Mouse (Mus musculus): ENCODE results near the gene Chst3.
"Not testable (repeated sequence)": the region's sequence is repeated elsewhere in the genome, so short reads cannot be mapped to it uniquely, and the experiment has no call there.

Gene Chst3

GRCm38 (mm10) chr10:60162184-60162972 is 56.7 kb downstream of the Chst3 start:
- DNase-seq (ENCODE audit: low read depth) = not testable (repeated sequence)

GRCm38 (mm10) chr10:60161397-60161796 is 57.7 kb downstream of the Chst3 start:
- DNase-seq (ENCODE audit: low read depth) = not testable (repeated sequence)

- DNase-seq (ENCODE audit: low read depth) = no peak
These were observed 60.9 kb downstream of the Chst3 start for GRCm38 (mm10) chr10:60158144-60158543.

GRCm38 (mm10) chr10:60156016-60156415 is 63.0 kb downstream of the Chst3 start:
- DNase-seq (ENCODE audit: low read depth) = no peak

- no peak for DNase-seq (ENCODE audit: low read depth)
These were observed 67.9 kb downstream of the Chst3 start for GRCm38 (mm10) chr10:60151107-60151663.

GRCm38 (mm10) chr10:60148087-60148486 is 71.0 kb downstream of the Chst3 start:
- peak; percentile 73 for DNase-seq (ENCODE audit: low read depth)

GRCm38 (mm10) chr10:60147510-60148047 is 71.5 kb downstream of the Chst3 start:
- not testable (repeated sequence) for DNase-seq (ENCODE audit: low read depth)

GRCm38 (mm10) chr10:60141656-60142160 is 77.4 kb downstream of the Chst3 start:
- DNase-seq (ENCODE audit: low read depth) = no peak

GRCm38 (mm10) chr10:60140751-60141150 is 78.3 kb downstream of the Chst3 start:
- no peak for DNase-seq (ENCODE audit: low read depth)

- no peak for DNase-seq (ENCODE audit: low read depth)
These were observed 80.4 kb downstream of the Chst3 start for GRCm38 (mm10) chr10:60138680-60139079.

GRCm38 (mm10) chr10:60136935-60137334 is 82.1 kb downstream of the Chst3 start:
- DNase-seq (ENCODE audit: low read depth) = no peak

- not testable (repeated sequence) for DNase-seq (ENCODE audit: low read depth)
These were observed 83.0 kb downstream of the Chst3 start for GRCm38 (mm10) chr10:60136010-60136409.

GRCm38 (mm10) chr10:60134201-60134600 is 84.9 kb downstream of the Chst3 start:
- no peak for DNase-seq (ENCODE audit: low read depth)

GRCm38 (mm10) chr10:60133501-60133900 is 85.6 kb downstream of the Chst3 start:
- DNase-seq (ENCODE audit: low read depth) = no peak
